Mouse (Mus musculus) liver, embryonic 14.5 days (tissue): Measurements from ENCODE around the gene Nav1. TPM values are rescaled to one million over a fixed set of nuclear protein-coding genes. Genes with fewer than 3 reads are reported as not detected.

Experiments
- ATAC-seq: fragments of 200-750 bp; cut with Nextera tagmentation; 2 replicates; pipeline ENCODE4 v1.8.0; 2017; ENCODE audit warnings: moderate number of reproducible peaks, mild to moderate bottlenecking, moderate library complexity; ENCODE audit not compliant: insufficient read depth
- DNase-seq, 3 experiments: peaks; one replicate each; pipeline ENCODE4 v3.0.0-alpha.2; 2012 to 2013; ENCODE audit warnings: low read depth in 3 of 3, low spot score in 3 of 3
- H3K27ac ChIP-seq: fragments of 300-500 bp; sonication (generic); 2 replicates; pipeline ENCODE4 v1.5.1; 2014; ENCODE audit warnings: moderate library complexity, mild to moderate bottlenecking, control low read depth, inconsistent platforms
- H3K27me3 ChIP-seq: fragments of 300-500 bp; sonication (generic); 2 replicates; pipeline ENCODE4 v1.6.1; 2014; ENCODE audit warnings: mild to moderate bottlenecking, low read length, moderate library complexity; ENCODE audit not compliant: control insufficient read depth, insufficient read depth
- H3K36me3 ChIP-seq: fragments of 300-500 bp; sonication (generic); replicated peaks from 2 replicates; pipeline ENCODE4 v1.6.1; 2014; ENCODE audit warnings: low read depth; ENCODE audit not compliant: control insufficient read depth, insufficient read depth
- H3K4me1 ChIP-seq, 2 experiments: fragments of 200-500 bp in 1 of 2; fragments of 300-500 bp in 1 of 2; sonication (generic) in 1 of 2; replicated peaks; 2 replicates each; pipeline ENCODE4 v1.6.1; 2012 to 2014; ENCODE audit warnings: antibody characterized with exemption in 1 of 2, inconsistent platforms in 1 of 2, low read length in 1 of 2; ENCODE audit not compliant: control insufficient read depth in 2 of 2, insufficient read depth in 2 of 2
- H3K4me2 ChIP-seq: fragments of 300-500 bp; sonication (generic); 2 replicates; pipeline ENCODE4 v1.6.1; 2014; ENCODE audit warnings: low read depth, mild to moderate bottlenecking, control low read depth, moderate library complexity
- H3K4me3 ChIP-seq, 2 experiments: fragments of 200-500 bp in 1 of 2; fragments of 300-500 bp in 1 of 2; sonication (generic) in 1 of 2; 2 replicates each; pipeline ENCODE4 v1.5.1; 2012 to 2014; ENCODE audit warnings: low read depth in 2 of 2, low read length in 2 of 2, mild to moderate bottlenecking in 2 of 2, control low read depth in 1 of 2, inconsistent platforms in 1 of 2, moderate library complexity in 1 of 2; ENCODE audit not compliant: insufficient read depth in 1 of 2
- H3K9ac ChIP-seq: fragments of 300-500 bp; sonication (generic); replicated peaks from 2 replicates; pipeline ENCODE4 v1.6.1; 2014; ENCODE audit warnings: mild to moderate bottlenecking, control low read depth, moderate library complexity
- H3K9me3 ChIP-seq: fragments of 300-500 bp; sonication (generic); 2 replicates; pipeline ENCODE4 v1.6.1; 2016; ENCODE audit warnings: low read length, mixed read lengths; ENCODE audit not compliant: control insufficient read depth
- CTCF ChIP-seq: IDR thresholded peaks from 2 replicates; pipeline ENCODE4 v1.5.1; 2016; ENCODE audit warnings: antibody characterized with exemption, low read depth, control low read depth
- EP300 ChIP-seq: IDR thresholded peaks from 2 replicates; pipeline ENCODE4 v1.6.1; 2016; ENCODE audit warnings: antibody characterized with exemption, low read depth
- WGBS: fragments of 180-500 bp; shearing (Covaris S2); extraction: QIAGEN DNeasy Blood & Tissue Kit; methylation state at CpG from one replicate; pipeline ENCODE4 v1.1.7; 2014; ENCODE audit not compliant: insufficient replicate concordance; 5-methylcytosine and 5-hydroxymethylcytosine counted together
- polyA plus RNA-seq, 2 experiments: library from polyadenylated mRNA; depleted of rRNA in 1 of 2; stranded (reverse) in 1 of 2; unstranded in 1 of 2; fragments of >200 nt; fragmentation: Nextera tagmentation in 1 of 2; extraction: Ambion mirVana in 1 of 2; gene quantifications; 2 replicates each; pipeline versions ENCODE4 v1.2.1 to v1.2.3; 2012 to 2014

Gene Nav1
- polyA plus RNA-seq, 2 experiments, result 1.0 to 1.5 TPM

DNA sequence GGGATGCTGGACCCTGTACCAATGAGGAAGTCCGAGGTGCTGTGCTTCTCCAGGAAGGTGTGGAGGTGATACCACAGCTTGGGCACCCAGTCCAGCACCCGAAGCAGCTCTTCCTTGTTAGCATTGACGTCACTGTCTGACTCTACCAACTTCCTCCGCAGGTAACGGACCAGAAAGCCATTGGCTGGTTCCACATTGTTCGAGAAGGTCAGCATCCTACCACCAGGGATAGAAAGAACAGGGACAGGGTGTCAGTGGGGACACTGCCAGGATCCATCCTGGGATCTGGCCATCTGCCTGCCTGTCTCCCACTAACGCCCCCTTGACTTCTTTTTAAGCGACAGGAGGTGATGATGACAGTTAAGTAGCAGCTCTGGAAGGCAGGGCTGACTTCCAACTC is 157.2 kb downstream of the Nav1 start:
- H3K9me3 ChIP-seq, result no peaks in the 10 kb centered on the region
- no peaks in the 10 kb centered on the region for H3K4me1 ChIP-seq
- H3K36me3 ChIP-seq, result no peaks in the 10 kb centered on the region
- WGBS, result 68% methylated on average over 8 of the region's 8 CpGs
- H3K4me3 ChIP-seq, result no peak overlapping the region
- TF ChIP-seq CTCF (no peak), EP300 (no peak)
- H3K27ac ChIP-seq, result no peak overlapping the region
- H3K4me2 ChIP-seq, result no peak overlapping the region
- no peaks in the 10 kb centered on the region for H3K27me3 ChIP-seq
- ATAC-seq (no peak), DNase-seq (no peak)
- no peak overlapping the region for H3K9ac ChIP-seq

DNA sequence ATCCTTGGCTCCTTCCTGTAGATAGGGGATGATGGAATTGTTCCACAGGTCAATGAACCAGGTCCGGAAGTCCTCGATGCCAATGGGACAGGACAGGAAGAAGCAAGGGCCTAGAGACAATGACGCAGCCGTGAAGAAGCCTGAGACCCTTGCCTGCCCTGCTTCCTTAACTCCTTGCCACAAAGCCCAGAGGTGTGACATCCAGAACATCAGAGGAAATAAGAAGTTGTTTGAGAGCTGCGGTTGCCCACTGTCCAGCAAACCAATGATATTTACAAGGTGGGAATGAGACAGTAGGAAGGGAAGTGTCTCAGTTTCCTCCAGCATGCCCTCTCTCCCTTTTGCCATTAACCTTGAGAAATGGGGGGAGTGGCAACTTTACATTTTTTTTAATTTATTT is 158.2 kb downstream of the Nav1 start:
- no peaks in the 10 kb centered on the region for H3K36me3 ChIP-seq
- DNase-seq, result no peak
- H3K27me3 ChIP-seq, result no peaks in the 10 kb centered on the region
- H3K4me2 ChIP-seq, result no peak overlapping the region
- TF ChIP-seq EP300, result no peak
- TF ChIP-seq CTCF, result no peak
- no peak overlapping the region for H3K27ac ChIP-seq
- ATAC-seq, result no peak
- no peak overlapping the region for H3K4me3 ChIP-seq
- 72% methylated on average over 5 of the region's 5 CpGs for WGBS
- no peaks in the 10 kb centered on the region for H3K4me1 ChIP-seq
- H3K9ac ChIP-seq, result no peak overlapping the region
- no peaks in the 10 kb centered on the region for H3K9me3 ChIP-seq

DNA sequence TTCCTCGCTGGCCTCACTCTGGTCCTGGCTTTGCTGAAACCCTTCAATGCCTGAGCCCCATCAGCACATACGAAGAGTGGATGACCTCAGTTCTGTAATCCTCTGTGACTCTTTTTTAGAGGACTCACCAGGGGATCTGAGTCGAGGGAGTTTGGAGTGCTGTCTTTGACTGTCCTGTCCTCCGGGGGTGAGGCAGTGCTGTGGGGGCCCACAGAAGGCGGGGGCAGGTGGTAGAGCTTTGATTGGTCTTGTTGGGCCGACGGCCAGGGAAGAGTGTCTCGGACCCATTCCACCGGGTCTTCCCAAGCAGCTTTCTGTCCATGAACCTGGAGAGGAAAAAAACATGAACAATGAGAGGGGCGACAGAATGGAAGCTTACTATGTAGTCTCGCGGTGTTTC is 163.6 kb downstream of the Nav1 start:
- no peak for DNase-seq
- Histone ChIP-seq H3K27me3 (no peaks in the 10 kb centered on the region), H3K27ac (no peak overlapping the region), H3K9ac (no peak overlapping the region), H3K4me1 (no peaks in the 10 kb centered on the region), H3K4me2 (no peak overlapping the region), H3K36me3 (no peaks in the 10 kb centered on the region), H3K4me3 (no peak overlapping the region), H3K9me3 (no peaks in the 10 kb centered on the region)
- 74% methylated on average over 12 of the region's 12 CpGs for WGBS
- TF ChIP-seq EP300 (no peak), CTCF (no peak)
- ATAC-seq, result no peak

DNA sequence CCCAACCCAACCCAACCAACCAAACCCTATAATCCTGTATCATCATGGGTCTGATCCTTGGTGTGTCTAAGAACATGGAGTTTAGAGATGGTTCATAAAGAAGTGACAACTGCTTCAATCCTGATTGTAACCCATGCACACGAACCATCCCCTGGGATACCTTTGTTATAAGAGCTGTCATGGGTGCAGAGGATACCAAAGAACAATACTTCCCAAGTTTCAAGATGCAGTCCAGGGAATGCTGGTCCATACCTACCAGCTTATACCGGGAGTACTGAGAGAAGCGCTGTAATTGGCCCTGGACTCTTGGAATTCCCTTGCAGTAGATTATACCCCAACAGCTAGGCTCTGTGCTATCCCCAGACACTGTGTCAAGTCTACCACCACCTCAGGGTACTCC is 165.2 kb downstream of the Nav1 start:
- H3K27ac ChIP-seq, result no peak overlapping the region
- no peak overlapping the region for H3K4me3 ChIP-seq
- 60% methylated on average over 3 of the region's 3 CpGs for WGBS
- H3K4me1 ChIP-seq, result no peaks in the 10 kb centered on the region
- no peaks in the 10 kb centered on the region for H3K36me3 ChIP-seq
- H3K9me3 ChIP-seq, result no peaks in the 10 kb centered on the region
- no peak for ATAC-seq
- H3K9ac ChIP-seq, result no peak overlapping the region
- TF ChIP-seq EP300, result no peak
- no peak for TF ChIP-seq CTCF
- no peaks in the 10 kb centered on the region for H3K27me3 ChIP-seq
- H3K4me2 ChIP-seq, result no peak overlapping the region
- no peak for DNase-seq

DNA sequence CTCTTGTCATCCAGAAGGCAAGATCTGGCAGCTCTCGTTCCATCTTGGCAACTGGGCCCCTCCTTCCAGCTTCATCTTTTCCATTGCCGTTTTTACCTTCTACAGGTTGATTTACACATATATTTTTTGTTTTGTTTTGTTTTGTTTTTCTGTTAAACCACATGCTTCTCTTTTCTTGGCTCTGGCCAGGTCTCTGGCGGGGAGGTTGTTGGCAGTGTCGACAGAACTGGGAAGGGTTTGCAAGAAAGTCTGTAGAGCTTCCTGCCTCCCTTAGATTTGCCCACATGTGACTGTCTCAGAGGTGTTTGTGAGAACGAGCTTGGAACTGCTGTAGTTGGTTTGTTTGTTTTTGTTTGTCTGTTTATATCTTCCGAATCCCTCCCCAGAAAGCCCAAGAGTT is 166.1 kb downstream of the Nav1 start:
- Histone ChIP-seq H3K4me2 (no peak overlapping the region), H3K36me3 (no peaks in the 10 kb centered on the region), H3K9ac (no peak overlapping the region), H3K27me3 (no peaks in the 10 kb centered on the region), H3K27ac (no peak overlapping the region), H3K4me1 (no peaks in the 10 kb centered on the region), H3K4me3 (no peak overlapping the region), H3K9me3 (no peaks in the 10 kb centered on the region)
- ATAC-seq (no peak), DNase-seq (no peak)
- TF ChIP-seq EP300, result no peak
- TF ChIP-seq CTCF, result no peak
- WGBS, result 58% methylated on average over 6 of the region's 6 CpGs
